Mouse (Mus musculus): Measurements from ENCODE around the gene Fam228a. TPM values are rescaled to one million over a fixed set of nuclear protein-coding genes. Genes with fewer than 3 reads are reported as not detected.

Gene Fam228a
- total and polyA plus RNA-seq, 3 experiments: 0.33 TPM; not detected in 2

DNA sequence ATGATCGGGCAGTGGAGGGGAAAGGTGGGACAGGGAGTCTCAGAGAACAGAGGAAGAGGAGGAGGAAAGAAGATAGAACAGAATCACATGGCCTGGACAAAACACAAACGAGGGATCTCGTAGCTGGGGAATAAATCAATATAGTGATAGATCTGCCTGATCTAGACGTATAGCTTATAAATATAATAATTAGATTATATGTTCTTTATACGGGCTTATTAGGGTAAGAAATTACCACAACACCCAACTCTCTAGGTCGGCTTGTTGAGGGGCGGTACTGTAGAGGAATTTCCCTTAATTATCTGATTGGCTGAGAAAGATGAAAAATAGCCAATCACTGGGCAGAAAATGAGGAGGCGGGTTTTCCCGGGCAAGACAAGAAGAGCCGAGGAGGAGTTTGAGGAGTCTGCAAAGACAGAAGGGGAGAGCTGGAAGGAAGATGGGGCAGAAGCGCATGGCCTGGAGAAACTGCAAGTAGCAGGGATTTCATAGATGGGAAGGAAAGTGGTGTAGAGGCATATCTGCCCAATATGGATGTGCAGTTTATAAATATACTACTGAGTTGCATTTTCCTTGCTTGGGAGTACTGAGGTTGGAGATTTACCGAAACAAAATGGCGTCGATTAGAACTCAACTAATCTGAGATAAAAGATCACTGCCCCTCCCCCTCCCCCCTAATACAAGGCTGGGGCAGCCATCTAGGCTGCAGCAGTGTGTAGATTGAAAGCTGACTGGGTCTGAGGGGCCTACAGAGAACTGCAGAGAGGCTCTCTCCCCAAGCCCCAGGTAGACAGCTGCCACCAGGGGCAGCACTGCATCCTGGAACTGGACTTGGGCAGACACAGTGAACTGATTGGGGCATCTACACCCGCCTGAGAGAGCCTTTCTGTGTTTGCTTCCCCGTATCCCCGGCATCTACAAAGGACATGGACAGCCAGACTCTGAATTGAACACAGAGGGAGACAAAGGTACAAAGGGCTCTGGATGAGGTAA is 18.2 kb downstream of the Fam228a start:
- H3K4me1 ChIP-seq (ENCODE audit: insufficient read depth, low read depth, low read length): peaks cover 51% of the 10 kb centered on the region
- H3K9me3 ChIP-seq (replicated peaks): no peaks in the 10 kb centered on the region
- TF ChIP-seq GATA2 (IDR thresholded peaks at IDR 0.05; ENCODE audit: borderline replicate concordance, low read depth, low read length) (no peak), POLR2AphosphoS5 (IDR thresholded peaks at IDR 0.05; ENCODE audit: insufficient replicate concordance, low read depth, low read length) (no peak), GATA1 (IDR thresholded peaks at IDR 0.05; ENCODE audit: borderline replicate concordance, low read length) (no peak), CTCF (IDR thresholded peaks at IDR 0.05; ENCODE audit: low read depth, low read length) (no peak), TAL1 (conservative IDR thresholded peaks at IDR 0.05; ENCODE audit: low read depth, low read length) (no peak)
- H3K4me3 ChIP-seq (ENCODE audit: low read depth, low read length): peak overlapping the region; percentile 71
- peak; percentile 71 for ATAC-seq (ENCODE audit: extremely low read depth, insufficient number of reproducible peaks, low FRiP score, poor library complexity, severe bottlenecking)
- peak; percentile 68 for DNase-seq (ENCODE audit: low spot score)
- H3K36me3 ChIP-seq (replicated peaks): peaks cover 8% of the 10 kb centered on the region
- no peaks in the 10 kb centered on the region for H3K27me3 ChIP-seq (ENCODE audit: insufficient read depth, low read length)

GRCm38 (mm10) chr12:4719066-4719761 is 19.0 kb downstream of the Fam228a start:
- peak overlapping the region; percentile 56; the same call in 1 of the 2 replicates for H3K4me3 ChIP-seq (ENCODE audit: low read depth, low read length)
- no peaks in the 10 kb centered on the region for H3K9me3 ChIP-seq (replicated peaks)
- no peak for TF ChIP-seq POLR2AphosphoS5 (IDR thresholded peaks at IDR 0.05; ENCODE audit: insufficient replicate concordance, low read depth, low read length)
- no peak for TF ChIP-seq CTCF (IDR thresholded peaks at IDR 0.05; ENCODE audit: low read depth, low read length)
- no peak for TF ChIP-seq GATA2 (IDR thresholded peaks at IDR 0.05; ENCODE audit: borderline replicate concordance, low read depth, low read length)
- no peak for TF ChIP-seq GATA1 (IDR thresholded peaks at IDR 0.05; ENCODE audit: borderline replicate concordance, low read length)
- TF ChIP-seq TAL1 (conservative IDR thresholded peaks at IDR 0.05; ENCODE audit: low read depth, low read length): no peak
- DNase-seq (ENCODE audit: low spot score) (no peak), ATAC-seq (ENCODE audit: extremely low read depth, insufficient number of reproducible peaks, low FRiP score, poor library complexity, severe bottlenecking) (peak; percentile 61)
- H3K27me3 ChIP-seq (ENCODE audit: insufficient read depth, low read length): no peaks in the 10 kb centered on the region
- H3K36me3 ChIP-seq (replicated peaks): peaks cover 17% of the 10 kb centered on the region
- peaks cover 57% of the 10 kb centered on the region for H3K4me1 ChIP-seq (ENCODE audit: insufficient read depth, low read depth, low read length)

- peak; percentile 58; the same call in 1 of the 2 replicates for ATAC-seq (ENCODE audit: extremely low read depth, insufficient number of reproducible peaks, low FRiP score, poor library complexity, severe bottlenecking)
- no peak for TF ChIP-seq CTCF (IDR thresholded peaks at IDR 0.05; ENCODE audit: low read depth, low read length)
- TF ChIP-seq TAL1 (conservative IDR thresholded peaks at IDR 0.05; ENCODE audit: low read depth, low read length): no peak
- no peak for TF ChIP-seq GATA2 (IDR thresholded peaks at IDR 0.05; ENCODE audit: borderline replicate concordance, low read depth, low read length)
- TF ChIP-seq POLR2AphosphoS5 (IDR thresholded peaks at IDR 0.05; ENCODE audit: insufficient replicate concordance, low read depth, low read length): no peak
- Histone ChIP-seq H3K4me1 (ENCODE audit: insufficient read depth, low read depth, low read length) (peaks cover 57% of the 10 kb centered on the region), H3K27me3 (ENCODE audit: insufficient read depth, low read length) (no peaks in the 10 kb centered on the region), H3K9me3 (replicated peaks) (no peaks in the 10 kb centered on the region), H3K36me3 (replicated peaks) (peaks cover 32% of the 10 kb centered on the region), H3K4me3 (ENCODE audit: low read depth, low read length) (no peak overlapping the region; the same call in 1 of the 2 replicates)
- DNase-seq (ENCODE audit: low spot score): no peak
Measured at GRCm38 (mm10) chr12:4717417-4717816, 20.8 kb downstream of the Fam228a start.

GRCm38 (mm10) chr12:4715606-4716005 is 22.6 kb downstream of the Fam228a start:
- DNase-seq (ENCODE audit: low spot score) (no peak), ATAC-seq (ENCODE audit: extremely low read depth, insufficient number of reproducible peaks, low FRiP score, poor library complexity, severe bottlenecking) (no peak)
- TF ChIP-seq TAL1 (conservative IDR thresholded peaks at IDR 0.05; ENCODE audit: low read depth, low read length) (no peak), GATA2 (IDR thresholded peaks at IDR 0.05; ENCODE audit: borderline replicate concordance, low read depth, low read length) (no peak), GATA1 (IDR thresholded peaks at IDR 0.05; ENCODE audit: borderline replicate concordance, low read length) (no peak), POLR2AphosphoS5 (IDR thresholded peaks at IDR 0.05; ENCODE audit: insufficient replicate concordance, low read depth, low read length) (no peak), CTCF (IDR thresholded peaks at IDR 0.05; ENCODE audit: low read depth, low read length) (no peak)
- Histone ChIP-seq H3K27me3 (ENCODE audit: insufficient read depth, low read length) (no peaks in the 10 kb centered on the region), H3K9me3 (replicated peaks) (no peaks in the 10 kb centered on the region), H3K36me3 (replicated peaks) (peaks cover 49% of the 10 kb centered on the region), H3K4me1 (ENCODE audit: insufficient read depth, low read depth, low read length) (peaks cover 56% of the 10 kb centered on the region), H3K4me3 (ENCODE audit: low read depth, low read length) (peak overlapping the region; percentile 37; the same call in 1 of the 2 replicates)

- H3K36me3 ChIP-seq (replicated peaks): peaks cover 71% of the 10 kb centered on the region
- no peaks in the 10 kb centered on the region for H3K27me3 ChIP-seq (ENCODE audit: insufficient read depth, low read length)
- H3K4me3 ChIP-seq (ENCODE audit: low read depth, low read length): no peak overlapping the region
- TF ChIP-seq TAL1 (conservative IDR thresholded peaks at IDR 0.05; ENCODE audit: low read depth, low read length): no peak
- TF ChIP-seq POLR2AphosphoS5 (IDR thresholded peaks at IDR 0.05; ENCODE audit: insufficient replicate concordance, low read depth, low read length): no peak
- no peak for TF ChIP-seq GATA1 (IDR thresholded peaks at IDR 0.05; ENCODE audit: borderline replicate concordance, low read length)
- TF ChIP-seq GATA2 (IDR thresholded peaks at IDR 0.05; ENCODE audit: borderline replicate concordance, low read depth, low read length): no peak
- no peak for TF ChIP-seq CTCF (IDR thresholded peaks at IDR 0.05; ENCODE audit: low read depth, low read length)
- H3K4me1 ChIP-seq (ENCODE audit: insufficient read depth, low read depth, low read length): peaks cover 37% of the 10 kb centered on the region
- H3K9me3 ChIP-seq (replicated peaks): no peaks in the 10 kb centered on the region
- ATAC-seq (ENCODE audit: extremely low read depth, insufficient number of reproducible peaks, low FRiP score, poor library complexity, severe bottlenecking) (no peak), DNase-seq (ENCODE audit: low spot score) (no peak)
Measured at GRCm38 (mm10) chr12:4713361-4713760, 24.9 kb downstream of the Fam228a start.

DNA sequence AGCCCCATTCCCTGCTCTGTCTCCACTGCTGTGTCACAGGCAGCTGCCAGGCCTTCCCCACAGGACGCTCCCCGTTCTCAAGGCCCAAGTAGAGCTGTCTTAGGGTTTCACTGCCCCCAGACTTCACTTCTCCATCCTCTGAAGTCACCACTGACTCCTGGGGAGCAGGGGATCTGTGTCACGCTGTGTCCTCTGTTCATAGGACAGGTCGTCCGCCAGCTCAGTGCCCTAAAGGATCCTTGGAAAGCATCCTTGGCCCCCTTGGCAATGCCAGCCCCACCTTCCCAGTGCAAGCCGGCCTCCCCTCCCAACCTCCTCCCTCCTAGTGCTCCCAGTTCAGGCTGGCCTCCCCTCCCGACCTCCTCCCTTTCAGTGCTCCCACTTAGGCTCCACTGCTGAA is 28.3 kb downstream of the Fam228a start:
- no peak for ATAC-seq (ENCODE audit: extremely low read depth, insufficient number of reproducible peaks, low FRiP score, poor library complexity, severe bottlenecking)
- H3K4me1 ChIP-seq (ENCODE audit: insufficient read depth, low read depth, low read length): peaks cover 5% of the 10 kb centered on the region; the same call in 1 of the 2 replicates
- no peak for DNase-seq (ENCODE audit: low spot score)
- peaks cover 91% of the 10 kb centered on the region for H3K36me3 ChIP-seq (replicated peaks)
- no peak for TF ChIP-seq TAL1 (conservative IDR thresholded peaks at IDR 0.05; ENCODE audit: low read depth, low read length)
- TF ChIP-seq GATA1 (IDR thresholded peaks at IDR 0.05; ENCODE audit: borderline replicate concordance, low read length): no peak
- no peak for TF ChIP-seq CTCF (IDR thresholded peaks at IDR 0.05; ENCODE audit: low read depth, low read length)
- TF ChIP-seq GATA2 (IDR thresholded peaks at IDR 0.05; ENCODE audit: borderline replicate concordance, low read depth, low read length): no peak
- TF ChIP-seq POLR2AphosphoS5 (IDR thresholded peaks at IDR 0.05; ENCODE audit: insufficient replicate concordance, low read depth, low read length): no peak
- H3K9me3 ChIP-seq (replicated peaks): no peaks in the 10 kb centered on the region
- H3K4me3 ChIP-seq (ENCODE audit: low read depth, low read length): no peak overlapping the region
- H3K27me3 ChIP-seq (ENCODE audit: insufficient read depth, low read length): no peaks in the 10 kb centered on the region
